Mouse (Mus musculus) heart, adult 2 months (tissue): ENCODE measurements at regions not wholly inside any gene's neighbourhood (a gene's known extent, or its start where the extent isn't known, plus 50 kb on each side); places are given as distances from the start of the nearest gene placed in this dataset.

Source experiments
- CTCF ChIP-seq: fragments of 200-600 bp; IDR thresholded peaks from 2 replicates; pipeline ENCODE4 v1.8.1; 2022; ENCODE audit warnings: antibody characterized with exemption, mild to moderate bottlenecking, moderate library complexity
- EP300 ChIP-seq: fragments of 200-500 bp; IDR thresholded peaks from 2 replicates; pipeline ENCODE4 v1.6.1; 2011; ENCODE audit warnings: low read depth, low read length, control low read depth; ENCODE audit not compliant: insufficient read depth
- POLR2A ChIP-seq: fragments of 200-500 bp; IDR thresholded peaks from 2 replicates; pipeline ENCODE4 v1.6.1; 2011; ENCODE audit warnings: mild to moderate bottlenecking, low read depth, low read length, control low read depth; ENCODE audit not compliant: insufficient read depth

GRCm38 (mm10) chr14:97101090-97101675 is 582.3 kb upstream of the Klhl1 start:
- no peak for TF ChIP-seq POLR2A
- no peak for TF ChIP-seq CTCF
- no peak for TF ChIP-seq EP300
